Mouse (Mus musculus) CH12.LX (cell line): ENCODE results near the gene Smyd3. TPM values are rescaled to one million over a fixed set of nuclear protein-coding genes. Genes with fewer than 3 reads are reported as not detected.

ENCODE experiments used
- DNase-seq: peaks from one replicate; pipeline ENCODE4 v3.0.0-alpha.2; 2013; ENCODE audit errors: extremely low read depth
- H3K27ac ChIP-seq: 2 replicates; pipeline ENCODE4 v1.5.1; 2012; ENCODE audit warnings: low read depth, mild to moderate bottlenecking, control low read depth, moderate library complexity; ENCODE audit not compliant: insufficient read depth
- H3K27me3 ChIP-seq: replicated peaks from 2 replicates; pipeline ENCODE3; 2012; ENCODE audit warnings: inconsistent platforms
- H3K36me3 ChIP-seq, 2 experiments: replicated peaks in 1 of 2; 2 replicates each; pipeline versions ENCODE3 to v1.6.1; 2012; ENCODE audit warnings: inconsistent platforms in 1 of 2, low read length in 1 of 2, mild to moderate bottlenecking in 1 of 2, mixed read lengths in 1 of 2, moderate library complexity in 1 of 2; ENCODE audit not compliant: control insufficient read depth in 1 of 2, insufficient read depth in 1 of 2
- H3K4me1 ChIP-seq, 2 experiments: 2 replicates each; pipeline ENCODE4 v1.6.1; 2012; ENCODE audit warnings: inconsistent platforms in 1 of 2, moderate library complexity in 1 of 2; ENCODE audit not compliant: insufficient read depth in 2 of 2, control insufficient read depth in 1 of 2
- H3K4me2 ChIP-seq: 2 replicates; pipeline ENCODE4 v1.6.1; 2012; ENCODE audit warnings: low read depth, mild to moderate bottlenecking, control low read depth; ENCODE audit not compliant: poor library complexity, insufficient read depth, severe bottlenecking
- H3K4me3 ChIP-seq, 3 experiments: fragments of 150-350 bp in 1 of 3; sonication (generic) in 1 of 3; replicated peaks in 1 of 3; 2 replicates each; pipeline versions ENCODE3 to v1.5.1; 2011 to 2012; ENCODE audit warnings: low read depth in 2 of 3, low read length in 2 of 3, mild to moderate bottlenecking in 2 of 3, moderate library complexity in 2 of 3, control low read depth in 1 of 3, improper control_type of control experiment in 1 of 3, inconsistent platforms in 1 of 3, mixed read lengths in 1 of 3; ENCODE audit not compliant: poor library complexity in 1 of 3
- H3K79me2 ChIP-seq: replicated peaks from 2 replicates; pipeline ENCODE4 v1.6.1; 2012; ENCODE audit warnings: mild to moderate bottlenecking, moderate library complexity; ENCODE audit not compliant: control insufficient read depth, poor library complexity, insufficient read depth, severe bottlenecking; ENCODE audit errors: extremely low read depth
- H3K9ac ChIP-seq: 2 replicates; pipeline ENCODE4 v1.6.1; 2012; ENCODE audit warnings: low read depth, mild to moderate bottlenecking, control low read depth, moderate library complexity; ENCODE audit not compliant: insufficient read depth
- H3K9me3 ChIP-seq: replicated peaks from 2 replicates; pipeline ENCODE3; 2012; ENCODE audit warnings: low read length, inconsistent platforms, mixed read lengths
- CHD1 ChIP-seq: IDR thresholded peaks from 2 replicates; pipeline ENCODE4 v1.6.1; 2012; ENCODE audit warnings: low read depth, low read length, improper control_type of control experiment, inconsistent platforms
- E2F4 ChIP-seq: IDR thresholded peaks from 2 replicates; pipeline ENCODE4 v1.6.1; 2011; ENCODE audit warnings: low read depth, low read length, improper control_type of control experiment; ENCODE audit not compliant: insufficient replicate concordance
- ELF1 ChIP-seq: IDR thresholded peaks from 2 replicates; pipeline ENCODE4 v1.6.1; 2014; ENCODE audit warnings: low read depth, mild to moderate bottlenecking, inconsistent platforms, low read length, improper control_type of control experiment
- ETS1 ChIP-seq: conservative IDR thresholded peaks from 2 replicates; pipeline ENCODE4 v1.6.1; 2012; ENCODE audit warnings: low read depth, mild to moderate bottlenecking, inconsistent platforms, low read length, improper control_type of control experiment, moderate library complexity
- GABPA ChIP-seq: IDR thresholded peaks from 2 replicates; pipeline ENCODE4 v1.6.1; 2012; ENCODE audit warnings: low read depth, low read length, improper control_type of control experiment, inconsistent platforms; ENCODE audit not compliant: insufficient replicate concordance
- HCFC1 ChIP-seq: IDR thresholded peaks from 2 replicates; pipeline ENCODE4 v1.6.1; 2012; ENCODE audit warnings: low read depth, mild to moderate bottlenecking, inconsistent platforms, low read length, improper control_type of control experiment
- JUN ChIP-seq: IDR thresholded peaks from 2 replicates; pipeline ENCODE4 v1.6.1; 2011; ENCODE audit warnings: low read depth, mild to moderate bottlenecking, low read length, improper control_type of control experiment, moderate library complexity; ENCODE audit not compliant: insufficient read depth
- KAT2A ChIP-seq: IDR thresholded peaks from 2 replicates; pipeline ENCODE4 v1.6.1; 2012; ENCODE audit warnings: low read length, improper control_type of control experiment, inconsistent platforms; ENCODE audit not compliant: insufficient replicate concordance
- MAZ ChIP-seq: IDR thresholded peaks from 2 replicates; pipeline ENCODE4 v1.6.1; 2012; ENCODE audit warnings: low read depth, mild to moderate bottlenecking, inconsistent platforms, low read length, improper control_type of control experiment, moderate library complexity
- MEF2A ChIP-seq: IDR thresholded peaks from 2 replicates; pipeline ENCODE4 v1.6.1; 2014; ENCODE audit warnings: low read depth, mild to moderate bottlenecking, inconsistent platforms, low read length, improper control_type of control experiment, borderline replicate concordance
- NELFE ChIP-seq: IDR thresholded peaks from 2 replicates; pipeline ENCODE4 v1.6.1; 2011; ENCODE audit warnings: low read depth, low read length, improper control_type of control experiment
- POLR2A ChIP-seq: IDR thresholded peaks from 2 replicates; pipeline ENCODE4 v1.6.1; 2011; ENCODE audit warnings: low read depth, mild to moderate bottlenecking, improper control_type of control experiment, low read length
- POLR2AphosphoS2 ChIP-seq: IDR thresholded peaks from 2 replicates; pipeline ENCODE4 v1.6.1; 2011; ENCODE audit warnings: low read depth, low read length, improper control_type of control experiment
- RAD21 ChIP-seq: IDR thresholded peaks from 2 replicates; pipeline ENCODE4 v1.6.1; 2011; ENCODE audit warnings: low read depth, mild to moderate bottlenecking, low read length, improper control_type of control experiment, moderate library complexity
- TCF12 ChIP-seq: IDR thresholded peaks from 2 replicates; pipeline ENCODE4 v1.6.1; 2014; ENCODE audit warnings: low read depth, mild to moderate bottlenecking, inconsistent platforms, low read length, improper control_type of control experiment
- ZC3H11A ChIP-seq: IDR thresholded peaks from 2 replicates; pipeline ENCODE4 v1.6.1; 2012; ENCODE audit warnings: low read depth, mild to moderate bottlenecking, inconsistent platforms, low read length, improper control_type of control experiment
- ZKSCAN1 ChIP-seq: IDR thresholded peaks from 2 replicates; pipeline ENCODE4 v1.6.1; 2012; ENCODE audit warnings: low read depth, inconsistent platforms, low read length, improper control_type of control experiment, borderline replicate concordance
- ZMIZ1 ChIP-seq: IDR thresholded peaks from 2 replicates; pipeline ENCODE4 v1.6.1; 2012; ENCODE audit warnings: low read depth, mild to moderate bottlenecking, inconsistent platforms, low read length, improper control_type of control experiment
- dilution Hi-C: fragments of 300-500 bp; cut with MboI; formaldehyde crosslinking; loops from 2 replicates; pipeline ENCODE4 v1.14.3; 2020; ENCODE audit warnings: low sequenced_read_pairs; ENCODE audit not compliant: extremely low pct_unique_long_range_greater_than_20kb, extremely low pct_ligation_motif_present
- in situ Hi-C: fragments of 300-500 bp; cut with MboI; formaldehyde crosslinking; loops from 3 replicates; pipeline ENCODE4 v1.14.3; 2019; ENCODE audit warnings: low sequenced_read_pairs, low pct_ligation_motif_present, low pct_unique_long_range_greater_than_20kb, mixed read lengths
- polyA plus RNA-seq: library from polyadenylated mRNA; unstranded; fragments of >175 nt; gene quantifications from 2 replicates; pipeline ENCODE4 v1.2.1, GENCODE M21; 2012; ENCODE audit warnings: low read depth; ENCODE audit not compliant: insufficient read length
- total RNA-seq, 2 experiments: library from RNA; depleted of rRNA; stranded (reverse); fragments of 300-350 nt in 1 of 2; fragments of >200 nt in 1 of 2; gene quantifications; 2 replicates each; pipeline ENCODE4 v1.2.3; 2012 to 2014

The Smyd3 gene
- total and polyA plus RNA-seq, 3 experiments, result 11.4 to 12.5 (median 11.8) TPM

DNA sequence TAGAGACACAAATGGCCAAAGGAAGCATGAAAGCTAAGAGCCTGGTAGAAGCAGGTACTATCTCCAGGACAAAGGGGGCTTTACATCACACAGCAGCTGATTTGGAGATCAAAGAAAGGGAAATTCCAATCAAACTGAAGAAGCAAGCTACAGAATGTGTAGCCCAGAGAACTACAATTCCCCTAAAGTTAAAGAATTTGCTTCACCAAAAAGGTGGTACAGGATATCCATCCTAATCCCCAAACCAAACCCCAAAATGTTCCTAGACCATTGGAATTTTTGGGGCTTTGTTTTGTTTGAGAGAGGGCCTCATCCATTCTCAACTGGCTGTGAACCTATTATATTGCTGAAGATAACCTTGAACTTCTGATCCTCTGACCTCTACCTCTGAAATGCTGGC lies 245.5 kb downstream of the Smyd3 start:
- in situ Hi-C loops, result no loop called here
- H3K4me3 ChIP-seq, result no peak overlapping the region
- H3K4me1 ChIP-seq, result no peaks in the 10 kb centered on the region

GRCm38 (mm10) chr1:179266936-179267335 lies 250.9 kb downstream of the Smyd3 start:
- Histone ChIP-seq H3K79me2 (no peaks in the 10 kb centered on the region), H3K4me3 (no peak overlapping the region), H3K36me3 (peaks cover 0 to 5% of the 10 kb centered on the region in 2 experiments), H3K4me2 (no peak overlapping the region), H3K27ac (no peak overlapping the region), H3K4me1 (no peaks in the 10 kb centered on the region), H3K9ac (no peak overlapping the region), H3K27me3 (no peaks in the 10 kb centered on the region), H3K9me3 (peaks cover 16% of the 10 kb centered on the region)
- dilution Hi-C loops, result no loop called here
- DNase-seq, result no peak
- TF ChIP-seq ETS1, result no peak
- TF ChIP-seq ZKSCAN1, result no peak
- TF ChIP-seq MEF2A, result no peak
- no peak for TF ChIP-seq ZMIZ1
- in situ Hi-C loops, result no loop called here

More for the DNA sequence above, 245.5 kb downstream of the Smyd3 start:
- Histone ChIP-seq H3K36me3 (peaks cover 0 to 5% of the 10 kb centered on the region in 2 experiments), H3K27ac (no peak overlapping the region), H3K4me2 (no peak overlapping the region), H3K79me2 (no peaks in the 10 kb centered on the region), H3K9ac (no peak overlapping the region), H3K27me3 (no peaks in the 10 kb centered on the region), H3K9me3 (peaks cover 14% of the 10 kb centered on the region)
- dilution Hi-C loops, result no loop called here
- no peak for DNase-seq
- TF ChIP-seq NELFE (no peak), POLR2A (no peak), POLR2AphosphoS2 (no peak), HCFC1 (no peak), KAT2A (no peak), ZMIZ1 (no peak), MAZ (no peak), GABPA (no peak), TCF12 (no peak), JUN (no peak), ELF1 (no peak), ZC3H11A (no peak), RAD21 (no peak), CHD1 (no peak), E2F4 (no peak)
- TF ChIP-seq, all 38 proteins: peak for 0
